Mouse (Mus musculus) kidney, adult 2 months (tissue): ENCODE data around the gene Fndc7. TPM values are rescaled to one million over a fixed set of nuclear protein-coding genes. Genes with fewer than 3 reads are reported as not detected.
"Not testable (repeated sequence)": the region's sequence is repeated elsewhere in the genome, so short reads cannot be mapped to it uniquely, and the experiment has no call there.

Experiments used
- DNase-seq: peaks from one replicate; pipeline ENCODE4 v3.0.0; 2021
- H3K27ac ChIP-seq: fragments of 200-500 bp; 2 replicates; pipeline ENCODE4 v1.5.1; 2012; ENCODE audit warnings: low read depth, low read length, control low read depth, inconsistent platforms; ENCODE audit not compliant: insufficient read depth
- H3K27me3 ChIP-seq: fragments of 200-500 bp; replicated peaks from 2 replicates; pipeline ENCODE4 v1.6.1; 2012; ENCODE audit warnings: mild to moderate bottlenecking, moderate library complexity, low read length, inconsistent platforms; ENCODE audit not compliant: control insufficient read depth, insufficient read depth
- H3K36me3 ChIP-seq: fragments of 200-500 bp; 2 replicates; pipeline ENCODE4 v1.6.1; 2012; ENCODE audit warnings: mild to moderate bottlenecking, moderate library complexity, low read length, inconsistent platforms; ENCODE audit not compliant: control insufficient read depth, insufficient read depth
- H3K4me1 ChIP-seq: fragments of 200-500 bp; 2 replicates; pipeline ENCODE4 v1.6.1; 2011; ENCODE audit warnings: low read length; ENCODE audit not compliant: control insufficient read depth, insufficient read depth
- H3K4me3 ChIP-seq: fragments of 200-500 bp; 2 replicates; pipeline ENCODE4 v1.5.1; 2011; ENCODE audit warnings: mild to moderate bottlenecking, low read depth, low read length, control low read depth; ENCODE audit not compliant: insufficient read depth
- CTCF ChIP-seq: fragments of 200-500 bp; conservative IDR thresholded peaks from 2 replicates; pipeline ENCODE4 v1.5.1; 2011; ENCODE audit warnings: low read depth, mild to moderate bottlenecking, control low read depth, low read length, moderate library complexity, mixed read lengths; ENCODE audit not compliant: insufficient read depth, insufficient read length
- POLR2A ChIP-seq: fragments of 200-500 bp; IDR thresholded peaks from one replicate; pipeline ENCODE4 v1.6.1; 2011; ENCODE audit warnings: low read depth, low read length, control low read depth
- WGBS: fragments of 180-500 bp; shearing (Covaris S2); methylation state at CpG from one replicate; pipeline ENCODE4 v1.1.7; 2018; 5-methylcytosine and 5-hydroxymethylcytosine counted together
- polyA plus RNA-seq: library from polyadenylated mRNA; depleted of rRNA; stranded (reverse); fragments of >200 nt; gene quantifications from 2 replicates; pipeline ENCODE4 v1.2.3, GENCODE M21; 2012

Fndc7 gene
- polyA plus RNA-seq, 1 experiment, result 0.25 TPM

DNA sequence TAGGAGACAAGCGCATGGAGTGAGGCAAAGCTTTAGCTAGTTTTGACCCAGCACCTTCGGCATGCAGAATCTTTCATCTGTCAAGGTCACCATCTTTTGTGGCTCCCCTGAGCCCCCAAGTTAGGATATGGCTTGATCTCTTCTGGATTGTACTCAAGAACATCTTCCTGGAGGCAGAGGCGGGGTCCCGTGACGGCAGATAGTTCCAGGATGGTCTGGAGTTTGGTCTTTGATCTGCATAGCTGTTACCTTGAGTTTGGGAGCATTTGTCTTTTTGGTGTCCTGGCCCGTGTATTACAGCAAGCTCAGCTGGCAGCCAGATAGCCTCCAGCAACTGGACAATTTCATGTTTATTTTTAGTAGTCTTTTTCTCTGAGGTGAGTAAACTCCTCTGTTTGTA, 45.8 kb downstream of the Fndc7 start:
- TF ChIP-seq POLR2A, result no peak
- no peak for TF ChIP-seq CTCF
- WGBS, result 64% methylated on average over 6 of the region's 6 CpGs
- Histone ChIP-seq H3K27ac (no peak overlapping the region), H3K36me3 (no peaks in the 10 kb centered on the region), H3K4me3 (no peak overlapping the region), H3K4me1 (peaks cover 13% of the 10 kb centered on the region), H3K27me3 (no peaks in the 10 kb centered on the region)
- DNase-seq, result peak; percentile 25

DNA sequence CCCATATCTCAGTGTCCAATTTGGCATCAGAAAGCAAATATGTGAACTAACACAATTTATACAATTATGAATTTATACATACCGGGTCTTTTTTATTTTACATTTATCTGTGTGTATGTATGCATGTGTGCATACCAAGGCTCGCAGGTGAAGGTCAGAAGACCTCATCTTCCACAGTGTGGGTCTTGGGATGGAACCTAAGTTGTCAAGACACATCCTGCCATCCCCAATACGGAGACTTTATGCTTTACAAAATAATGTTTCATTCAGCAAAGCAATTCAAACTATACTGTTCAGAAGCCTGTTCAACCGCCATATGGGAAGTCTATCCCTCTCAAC, 49.1 kb downstream of the Fndc7 start:
- Histone ChIP-seq H3K27me3 (no peaks in the 10 kb centered on the region), H3K4me1 (peaks cover 18% of the 10 kb centered on the region), H3K27ac (no peak overlapping the region), H3K36me3 (no peaks in the 10 kb centered on the region), H3K4me3 (no peak overlapping the region)
- WGBS, result 60% methylated on average over 4 of the region's 4 CpGs
- TF ChIP-seq CTCF (no peak), POLR2A (no peak)
- no peak for DNase-seq

DNA sequence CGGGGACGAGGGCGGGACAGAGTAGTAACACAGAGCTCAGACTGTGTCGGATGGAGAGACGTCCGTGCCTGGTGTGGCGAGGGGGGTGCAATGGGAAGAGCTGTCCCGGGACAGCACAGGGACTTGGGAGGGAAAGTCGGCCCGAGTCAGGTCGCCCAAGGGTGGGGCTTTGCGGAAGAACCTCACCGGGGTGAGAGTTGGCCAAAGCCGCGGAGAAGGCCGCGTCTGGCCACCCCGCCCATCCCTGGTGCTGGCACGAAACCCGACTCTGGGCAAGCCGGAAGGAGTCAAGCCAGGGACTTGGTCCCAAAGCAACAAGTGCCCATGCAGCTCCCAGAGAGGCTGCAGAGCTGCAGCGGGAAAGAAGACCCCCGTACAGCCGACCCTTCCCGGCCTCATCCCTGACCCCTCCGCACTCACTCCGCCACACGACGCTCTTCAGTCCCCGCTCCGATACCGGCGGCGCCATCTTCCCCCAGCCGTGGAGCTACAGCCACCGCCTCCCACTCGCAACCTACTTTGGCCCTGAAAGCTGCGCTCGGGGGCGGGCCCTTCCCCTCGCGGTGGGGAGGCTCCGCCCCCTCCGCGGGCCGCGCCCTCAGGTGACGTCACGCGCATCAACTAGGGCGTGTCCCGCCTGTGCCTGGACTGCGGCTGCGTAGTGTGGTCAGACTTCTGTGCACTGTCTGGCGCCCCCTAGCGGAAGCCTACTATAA, 49.6 kb downstream of the Fndc7 start, which contains the start of gene Stxbp3:
TSS of gene Stxbp3 (minus strand) at position 527 of the 716 bp plus-strand sequence.
- peaks cover 18% of the 10 kb centered on the region for H3K4me1 ChIP-seq
- peak; percentile 90 for TF ChIP-seq CTCF
- TF ChIP-seq POLR2A, result peak; percentile 63
- no peaks in the 10 kb centered on the region for H3K27me3 ChIP-seq
- WGBS, result under 1% methylated on average over 56 of the region's 56 CpGs
- DNase-seq, result peak; percentile 99
- H3K36me3 ChIP-seq, result no peaks in the 10 kb centered on the region
- H3K27ac ChIP-seq, result peak within 1 kb of the TSS; percentile 42
- H3K4me3 ChIP-seq, result peak within 1 kb of the TSS; percentile 91

- TF ChIP-seq POLR2A, result no peak
- TF ChIP-seq CTCF, result no peak
- DNase-seq, result no peak
- no peaks in the 10 kb centered on the region for H3K27me3 ChIP-seq
- peak overlapping the region; percentile 91 for H3K4me3 ChIP-seq
- H3K4me1 ChIP-seq, result peaks cover 15% of the 10 kb centered on the region
- peak overlapping the region; percentile 42 for H3K27ac ChIP-seq
- H3K36me3 ChIP-seq, result no peaks in the 10 kb centered on the region
- WGBS, result under 1% methylated on average over 8 of the region's 8 CpGs
Measured at GRCm38 (mm10) chr3:108839647-108839999, 50.2 kb downstream of the Fndc7 start.

- no peak for DNase-seq
- H3K4me1 ChIP-seq, result peaks cover 9% of the 10 kb centered on the region
- H3K27me3 ChIP-seq, result no peaks in the 10 kb centered on the region
- H3K36me3 ChIP-seq, result no peaks in the 10 kb centered on the region
- TF ChIP-seq POLR2A (no peak), CTCF (no peak)
- no peak overlapping the region for H3K27ac ChIP-seq
- WGBS, result 84% methylated on average over 7 of the region's 7 CpGs
- no peak overlapping the region for H3K4me3 ChIP-seq
Measured at GRCm38 (mm10) chr3:108838980-108839379, 50.8 kb downstream of the Fndc7 start.

DNA sequence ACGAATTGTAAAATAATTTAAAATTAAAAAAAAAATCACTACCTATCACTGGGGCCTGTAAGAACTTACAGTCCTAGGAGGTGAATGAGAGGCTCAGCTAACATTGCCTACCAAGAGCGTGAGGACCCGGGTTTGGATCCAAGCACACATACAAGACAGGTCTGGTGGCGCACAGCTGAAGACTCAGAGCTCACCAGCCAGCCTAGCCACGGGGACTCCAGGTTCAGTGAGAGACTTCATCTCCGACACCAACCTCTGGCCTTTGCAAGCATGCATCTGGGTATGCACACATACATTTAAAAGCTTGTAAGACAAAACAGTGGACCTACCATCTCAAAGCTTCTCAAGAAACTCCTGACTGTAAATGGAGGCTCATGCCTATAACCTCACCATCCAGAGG, 52.9 kb downstream of the Fndc7 start:
- Histone ChIP-seq H3K36me3 (no peaks in the 10 kb centered on the region), H3K4me3 (no peak overlapping the region), H3K27me3 (no peaks in the 10 kb centered on the region), H3K4me1 (peaks cover 6% of the 10 kb centered on the region), H3K27ac (no peak overlapping the region)
- TF ChIP-seq CTCF (no peak), POLR2A (no peak)
- DNase-seq, result no peak
- WGBS, result 93% methylated on average over 6 of the region's 6 CpGs

DNA sequence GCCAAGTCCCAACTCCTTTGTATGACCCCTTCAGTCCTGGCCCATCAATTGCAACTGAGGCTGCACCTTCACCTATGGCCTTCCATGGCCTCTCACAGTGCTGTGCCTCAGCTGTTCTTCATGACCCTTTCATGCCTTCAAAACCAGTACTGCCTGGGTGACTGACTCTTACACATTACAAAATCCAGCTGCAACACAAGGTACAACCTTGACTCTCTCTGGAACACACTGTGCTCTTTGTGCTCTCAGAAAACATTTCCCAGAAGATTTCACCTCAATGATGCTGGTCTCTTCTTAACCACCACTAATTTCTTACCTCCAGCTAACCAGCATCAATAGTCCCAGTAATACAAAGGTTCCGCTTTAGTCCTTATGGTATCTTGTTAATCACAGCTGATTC, 56.1 kb downstream of the Fndc7 start:
- H3K4me1 ChIP-seq, H3K4me3 ChIP-seq, H3K27me3 ChIP-seq, H3K36me3 ChIP-seq, DNase-seq, H3K27ac ChIP-seq: not testable (repeated sequence)
- WGBS, result 95% methylated on average over 1 of the region's 1 CpGs
